Comparison of ENCODE assay signal across 13 mouse cellular contexts in the genomic region with DNA sequence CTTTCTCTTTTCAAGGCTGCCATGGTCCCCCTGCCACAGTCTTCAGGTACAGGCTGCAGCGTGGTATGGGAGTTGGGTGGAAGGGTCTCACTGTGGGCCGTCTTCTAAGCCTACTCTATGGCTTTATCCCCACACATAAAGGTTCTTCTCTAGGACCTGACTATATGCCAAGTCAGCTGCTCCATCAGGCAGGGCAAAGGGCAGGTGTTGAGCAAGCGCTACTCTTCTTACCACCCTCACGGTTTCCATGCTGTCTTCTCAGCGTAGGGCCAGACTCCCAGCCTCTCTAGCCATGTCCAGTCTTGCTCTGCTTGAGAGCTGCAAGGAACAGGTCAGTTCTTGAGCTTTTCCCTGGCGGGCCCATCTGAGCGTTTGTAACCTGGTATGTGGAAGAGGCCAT. TPM values are rescaled to one million over a fixed set of nuclear protein-coding genes. Genes with fewer than 3 reads are reported as not detected.
"Had no signal": no experiment of that assay in that cellular context is flagged by ENCODE, and none has a peak within 500 bp of the region (broad histone marks: within the 10 kb centered on the region; RNA-seq: fewer than 3 reads in every experiment).

No protein-coding gene starts in this region.

- H3K4me2 ChIP-seq: limb, embryonic 13.5 days; lung, embryonic 14.5 days; midbrain, embryonic 11.5 days; midbrain, embryonic 15.5 days; neural tube, embryonic 12.5 days had no signal

- H3K9ac ChIP-seq: limb, embryonic 13.5 days; liver, embryonic 14.5 days; lung, embryonic 14.5 days; midbrain, embryonic 15.5 days; neural tube, embryonic 12.5 days had no signal

- H3K4me1 ChIP-seq: limb, embryonic 13.5 days; midbrain, embryonic 15.5 days; neural tube, embryonic 12.5 days had no signal

- H3K4me3 ChIP-seq: limb, embryonic 13.5 days; megakaryocyte, embryonic 14.5 days; midbrain, embryonic 15.5 days; neural tube, embryonic 12.5 days had no signal

- DNase-seq: left cerebral cortex, postnatal 4 days; lung, embryonic 14.5 days; lung, postnatal 14 days had no signal

- H3K9me3 ChIP-seq: limb, embryonic 13.5 days; megakaryocyte, embryonic 14.5 days; midbrain, embryonic 15.5 days; neural tube, embryonic 12.5 days had no signal

- H3K27me3 ChIP-seq: limb, embryonic 13.5 days; megakaryocyte, embryonic 14.5 days; midbrain, embryonic 15.5 days; neural tube, embryonic 12.5 days had no signal

- ATAC-seq: hindbrain, embryonic 16.5 days; inflammation-experienced regulatory T-cells, adult 6 months; midbrain, embryonic 15.5 days had no signal

- H3K27ac ChIP-seq: limb, embryonic 13.5 days; liver, embryonic 14.5 days; macrophage; midbrain, embryonic 15.5 days; neural tube, embryonic 12.5 days; stomach, postnatal 0 days had no signal

RNA-seq across cellular contexts. Expression of a gene that starts 6.2 kb away (rescaled TPM):
- polyA plus RNA-seq: inflammation-experienced regulatory T-cells, adult 6 months; macrophage had no signal
